Mouse (Mus musculus) forebrain, embryonic 14.5 days (tissue): Measurements from ENCODE around the gene Cdc6. TPM values are rescaled to one million over a fixed set of nuclear protein-coding genes. Genes with fewer than 3 reads are reported as not detected.

Source experiments
- ATAC-seq: fragments of 200-750 bp; cut with Nextera tagmentation; 2 replicates; pipeline ENCODE4 v1.8.0; 2017; ENCODE audit warnings: mild to moderate bottlenecking, moderate library complexity
- DNase-seq: peaks from one replicate; pipeline ENCODE4 v3.0.0-alpha.2; 2015; ENCODE audit warnings: low spot score
- H3K27ac ChIP-seq: fragments of 300-500 bp; sonication (generic); 2 replicates; pipeline ENCODE4 v1.5.1; 2014; ENCODE audit warnings: low read depth, mild to moderate bottlenecking, control low read depth, low read length, moderate library complexity
- H3K27me3 ChIP-seq: fragments of 300-500 bp; sonication (generic); replicated peaks from 2 replicates; pipeline ENCODE4 v1.6.1; 2014; ENCODE audit warnings: low read length, control low read depth, mixed read lengths; ENCODE audit not compliant: control insufficient read depth, insufficient read depth
- H3K36me3 ChIP-seq: fragments of 300-500 bp; sonication (generic); 2 replicates; pipeline ENCODE4 v1.6.1; 2014; ENCODE audit warnings: low read length, control low read depth; ENCODE audit not compliant: control insufficient read depth, insufficient read depth
- H3K4me1 ChIP-seq: fragments of 300-500 bp; sonication (generic); 2 replicates; pipeline ENCODE4 v1.6.1; 2014; ENCODE audit warnings: antibody characterized with exemption, low read length, control low read depth; ENCODE audit not compliant: control insufficient read depth, insufficient read depth
- H3K4me2 ChIP-seq: fragments of 300-500 bp; sonication (generic); 2 replicates; pipeline ENCODE4 v1.6.1; 2014; ENCODE audit warnings: mild to moderate bottlenecking, control low read depth, low read length
- H3K4me3 ChIP-seq: fragments of 300-500 bp; sonication (generic); 2 replicates; pipeline ENCODE4 v1.5.1; 2014; ENCODE audit warnings: low read depth, low read length, control low read depth
- H3K9ac ChIP-seq: fragments of 300-500 bp; sonication (generic); 2 replicates; pipeline ENCODE4 v1.6.1; 2014; ENCODE audit warnings: mild to moderate bottlenecking, low read length, control low read depth, moderate library complexity
- H3K9me3 ChIP-seq: fragments of 300-500 bp; sonication (generic); replicated peaks from 2 replicates; pipeline ENCODE4 v1.6.1; 2016; ENCODE audit warnings: low read length, control low read depth, mixed read lengths; ENCODE audit not compliant: control insufficient read depth
- WGBS: fragments of 180-500 bp; shearing (Covaris S2); extraction: QIAGEN DNeasy Blood & Tissue Kit; methylation state at CpG from one replicate; pipeline ENCODE4 v1.1.7; 2014; 5-methylcytosine and 5-hydroxymethylcytosine counted together
- polyA plus RNA-seq: library from polyadenylated mRNA; unstranded; fragments of >200 nt; fragmentation: Nextera tagmentation; extraction: Ambion mirVana; gene quantifications from 2 replicates; pipeline ENCODE4 v1.2.1, GENCODE M21; 2014

Cdc6 gene
- polyA plus RNA-seq, 1 experiment from 2014 or later, result 16.4 TPM

GRCm38 (mm10) chr11:98956340-98956739 lies 48.7 kb downstream of the Cdc6 start:
- 87% methylated on average over 10 of the region's 10 CpGs for WGBS
- H3K4me3 ChIP-seq, result no peak overlapping the region
- 0 out of 2 replicates have a peak, but pooled peaks cover 3% of the 10 kb centered on the region for H3K27me3 ChIP-seq
- no peak overlapping the region for H3K4me2 ChIP-seq
- H3K36me3 ChIP-seq, result no peaks in the 10 kb centered on the region
- no peak for ATAC-seq
- no peaks in the 10 kb centered on the region for H3K9me3 ChIP-seq
- H3K9ac ChIP-seq, result no peak overlapping the region
- no peak overlapping the region for H3K27ac ChIP-seq
- no peak for DNase-seq
- H3K4me1 ChIP-seq, result peaks cover 36% of the 10 kb centered on the region

- peak; percentile 19; the same call in 1 of the 2 replicates for ATAC-seq
- peak; percentile 78 for DNase-seq
- Histone ChIP-seq H3K4me1 (peaks cover 55% of the 10 kb centered on the region), H3K9ac (peak overlapping the region; percentile 70), H3K4me3 (peak overlapping the region; percentile 57), H3K36me3 (no peaks in the 10 kb centered on the region), H3K4me2 (peak overlapping the region; percentile 100), H3K9me3 (no peaks in the 10 kb centered on the region), H3K27ac (peak overlapping the region; percentile 53; the same call in 1 of the 2 replicates), H3K27me3 (peaks cover 10% of the 10 kb centered on the region; the same call in 1 of the 2 replicates)
- WGBS, result under 1% methylated on average over 43 of the region's 43 CpGs
Observed at GRCm38 (mm10) chr11:98959437-98960312, 52.1 kb downstream of the Cdc6 start.

GRCm38 (mm10) chr11:98960313-98960906 lies 52.8 kb downstream of the Cdc6 start:
- peaks cover 55% of the 10 kb centered on the region for H3K4me1 ChIP-seq
- no peaks in the 10 kb centered on the region for H3K36me3 ChIP-seq
- peaks cover 10% of the 10 kb centered on the region; the same call in 1 of the 2 replicates for H3K27me3 ChIP-seq
- 0 out of 2 replicates have a peak overlapping the region, but pooled peaks have one; percentile 27 for H3K27ac ChIP-seq
- peak overlapping the region; percentile 57 for H3K4me3 ChIP-seq
- WGBS, result under 1% methylated on average over 50 of the region's 53 CpGs
- H3K9ac ChIP-seq, result peak overlapping the region; percentile 70
- peak; percentile 15 for ATAC-seq
- H3K9me3 ChIP-seq, result no peaks in the 10 kb centered on the region
- H3K4me2 ChIP-seq, result peak overlapping the region; percentile 100
- no peak for DNase-seq

- peaks cover 59% of the 10 kb centered on the region for H3K4me1 ChIP-seq
- H3K27ac ChIP-seq, result no peak overlapping the region
- DNase-seq, result no peak
- H3K9ac ChIP-seq, result peak overlapping the region; percentile 70
- peaks cover 10% of the 10 kb centered on the region; the same call in 1 of the 2 replicates for H3K27me3 ChIP-seq
- no peak for ATAC-seq
- H3K9me3 ChIP-seq, result no peaks in the 10 kb centered on the region
- peak overlapping the region; percentile 100 for H3K4me2 ChIP-seq
- H3K4me3 ChIP-seq, result peak overlapping the region; percentile 57
- no peaks in the 10 kb centered on the region for H3K36me3 ChIP-seq
- 8% methylated on average over 18 of the region's 18 CpGs for WGBS
Observed at GRCm38 (mm10) chr11:98961051-98961592, 53.5 kb downstream of the Cdc6 start.

- ATAC-seq (no peak), DNase-seq (no peak)
- H3K9me3 ChIP-seq, result no peaks in the 10 kb centered on the region
- peaks cover 10% of the 10 kb centered on the region; the same call in 1 of the 2 replicates for H3K27me3 ChIP-seq
- H3K36me3 ChIP-seq, result no peaks in the 10 kb centered on the region
- peak overlapping the region; percentile 57 for H3K4me3 ChIP-seq
- peak overlapping the region; percentile 100 for H3K4me2 ChIP-seq
- peak overlapping the region; percentile 70 for H3K9ac ChIP-seq
- H3K4me1 ChIP-seq, result peaks cover 65% of the 10 kb centered on the region
- 8% methylated on average over 8 of the region's 8 CpGs for WGBS
- no peak overlapping the region for H3K27ac ChIP-seq
Observed at GRCm38 (mm10) chr11:98961766-98962165, 54.2 kb downstream of the Cdc6 start.

- Histone ChIP-seq H3K36me3 (no peaks in the 10 kb centered on the region), H3K27me3 (peaks cover 10% of the 10 kb centered on the region; the same call in 1 of the 2 replicates), H3K4me2 (peak overlapping the region; percentile 100), H3K9ac (peak overlapping the region; percentile 62; the same call in 1 of the 2 replicates), H3K27ac (peak overlapping the region; percentile 71; the same call in 1 of the 2 replicates), H3K4me3 (peak overlapping the region; percentile 30), H3K4me1 (peaks cover 73% of the 10 kb centered on the region), H3K9me3 (no peaks in the 10 kb centered on the region)
- DNase-seq (no peak), ATAC-seq (no peak)
- 14% methylated on average over 12 of the region's 12 CpGs for WGBS
Observed at GRCm38 (mm10) chr11:98962421-98963095, 55.0 kb downstream of the Cdc6 start.

GRCm38 (mm10) chr11:98963191-98964021 lies 55.8 kb downstream of the Cdc6 start:
- Histone ChIP-seq H3K4me1 (peaks cover 82% of the 10 kb centered on the region), H3K4me3 (peak overlapping the region; percentile 30), H3K27me3 (peaks cover 10% of the 10 kb centered on the region; the same call in 1 of the 2 replicates), H3K4me2 (peak overlapping the region; percentile 100), H3K36me3 (no peaks in the 10 kb centered on the region), H3K9ac (peak overlapping the region; percentile 62), H3K27ac (peak overlapping the region; percentile 71), H3K9me3 (no peaks in the 10 kb centered on the region)
- WGBS, result 1% methylated on average over 28 of the region's 32 CpGs
- peak; percentile 69 for ATAC-seq
- peak; percentile 87 for DNase-seq
